Mouse (Mus musculus): ENCODE data around the gene Cyp2j9. TPM values are rescaled to one million over a fixed set of nuclear protein-coding genes. Genes with fewer than 3 reads are reported as not detected.
"Not testable (repeated sequence)": the region's sequence is repeated elsewhere in the genome, so short reads cannot be mapped to it uniquely, and the experiment has no call there.

Cyp2j9 gene
- polyA plus RNA-seq (2014; fragmentation: Nextera tagmentation; extraction: Ambion mirVana): 2.9 and 4.1 TPM in 2 replicates

DNA sequence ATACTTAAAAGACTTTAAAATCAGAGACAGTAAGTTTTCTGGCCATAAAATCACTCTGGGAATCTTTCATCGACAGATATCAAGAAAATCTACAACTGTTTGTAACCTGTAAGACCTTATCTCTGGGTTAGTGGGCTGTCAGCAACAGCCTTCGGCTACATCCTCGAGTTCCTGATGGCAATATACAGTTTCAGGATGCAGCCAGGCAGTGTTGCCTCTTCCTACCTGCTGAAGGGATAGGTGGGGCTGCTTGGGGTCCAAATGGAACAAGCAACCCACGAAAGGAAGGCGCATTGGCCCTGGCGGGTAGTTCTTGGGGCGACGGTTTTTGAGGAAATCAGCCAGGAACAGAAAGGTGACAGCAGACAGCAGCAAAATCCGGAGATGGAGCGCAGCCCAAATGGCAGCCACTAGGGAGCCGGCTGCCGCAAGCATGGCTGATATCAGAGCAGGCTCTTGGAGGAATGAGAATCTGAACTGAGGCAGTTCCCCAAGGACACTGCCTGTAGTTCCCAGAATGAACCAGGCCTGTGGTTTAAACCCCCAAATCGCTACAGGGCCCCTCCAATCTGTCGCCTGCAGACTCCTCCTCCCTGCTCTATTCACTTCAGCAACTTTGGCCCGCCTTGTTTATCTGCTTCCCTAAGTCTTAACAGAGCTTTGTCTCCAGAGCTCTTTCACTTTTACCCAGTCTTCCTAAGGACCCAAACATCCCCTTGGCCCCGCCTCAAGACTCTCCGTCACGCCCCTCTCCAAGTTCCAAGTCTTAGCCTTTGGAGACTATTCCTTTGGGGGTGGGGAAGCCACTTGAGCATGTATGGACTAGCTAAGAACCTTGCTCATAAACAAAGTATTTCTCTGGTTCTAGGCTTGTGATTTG is at the start of gene Cyp2j9:
TSS of gene Cyp2j9 (minus strand) at position 668 of the 880 bp plus-strand sequence.
- DNase-seq (ENCODE audit: low spot score) (peak; percentile 66), ATAC-seq (replicated peaks; ENCODE audit: low FRiP score, low TSS enrichment, low read depth) (peak; percentile 80)
- Histone ChIP-seq H3K27me3 (replicated peaks; ENCODE audit: control insufficient read depth, insufficient read depth, low read length) (no peaks in the 10 kb centered on the region), H3K9ac (ENCODE audit: low read length) (peak within 1 kb of the TSS; percentile 43), H3K36me3 (ENCODE audit: control insufficient read depth, insufficient read depth, low read length) (no peaks in the 10 kb centered on the region), H3K27ac (ENCODE audit: low read depth) (peak within 1 kb of the TSS; percentile 40), H3K4me3 (ENCODE audit: low read depth, low read length) (peak within 1 kb of the TSS; percentile 33), H3K9me3 (ENCODE audit: control insufficient read depth, low read length) (no peaks in the 10 kb centered on the region), H3K4me1 (replicated peaks; ENCODE audit: control insufficient read depth, insufficient read depth, low read length) (0 out of 2 replicates have a peak, but pooled peaks cover 3% of the 10 kb centered on the region), H3K4me2 (ENCODE audit: low read length) (peak within 1 kb of the TSS; percentile 55)
- WGBS: 6% methylated on average over 18 of the region's 18 CpGs

GRCm38 (mm10) chr4:96635455-96635854 is 44.1 kb upstream of the Cyp2j9 start:
- no peak overlapping the region for H3K4me3 ChIP-seq (ENCODE audit: low read depth, low read length)
- no peak overlapping the region for H3K4me2 ChIP-seq (ENCODE audit: low read length)
- H3K36me3 ChIP-seq (ENCODE audit: control insufficient read depth, insufficient read depth, low read length): no peaks in the 10 kb centered on the region
- no peak overlapping the region for H3K27ac ChIP-seq (ENCODE audit: low read depth)
- no peak overlapping the region for H3K9ac ChIP-seq (ENCODE audit: low read length)
- 81% methylated on average over 1 of the region's 1 CpGs for WGBS
- H3K27me3 ChIP-seq (replicated peaks; ENCODE audit: control insufficient read depth, insufficient read depth, low read length): no peaks in the 10 kb centered on the region
- H3K9me3 ChIP-seq (ENCODE audit: control insufficient read depth, low read length): no peaks in the 10 kb centered on the region
- H3K4me1 ChIP-seq (replicated peaks; ENCODE audit: control insufficient read depth, insufficient read depth, low read length): no peaks in the 10 kb centered on the region
- no peak for ATAC-seq (replicated peaks; ENCODE audit: low FRiP score, low TSS enrichment, low read depth)
- no peak for DNase-seq (ENCODE audit: low spot score)

- Histone ChIP-seq H3K9me3 (ENCODE audit: control insufficient read depth, low read length) (peaks cover 8% of the 10 kb centered on the region), H3K4me1 (replicated peaks; ENCODE audit: control insufficient read depth, insufficient read depth, low read length) (no peaks in the 10 kb centered on the region), H3K27me3 (replicated peaks; ENCODE audit: control insufficient read depth, insufficient read depth, low read length) (no peaks in the 10 kb centered on the region), H3K9ac (ENCODE audit: low read length) (no peak overlapping the region), H3K36me3 (ENCODE audit: control insufficient read depth, insufficient read depth, low read length) (no peaks in the 10 kb centered on the region), H3K27ac (ENCODE audit: low read depth) (no peak overlapping the region), H3K4me2 (ENCODE audit: low read length) (no peak overlapping the region), H3K4me3 (ENCODE audit: low read depth, low read length) (no peak overlapping the region)
- DNase-seq (ENCODE audit: low spot score) (no peak), ATAC-seq (replicated peaks; ENCODE audit: low FRiP score, low TSS enrichment, low read depth) (no peak)
- 82% methylated on average over 1 of the region's 1 CpGs for WGBS
Observed at GRCm38 (mm10) chr4:96622474-96622873, 31.1 kb upstream of the Cyp2j9 start.

GRCm38 (mm10) chr4:96591791-96592150 is 393 bp upstream of the Cyp2j9 start:
- H3K36me3 ChIP-seq (ENCODE audit: control insufficient read depth, insufficient read depth, low read length): no peaks in the 10 kb centered on the region
- DNase-seq (ENCODE audit: low spot score): no peak
- WGBS: 50% methylated on average over 4 of the region's 4 CpGs
- H3K27ac ChIP-seq (ENCODE audit: low read depth): no peak overlapping the region; the same call in 1 of the 2 replicates
- no peaks in the 10 kb centered on the region for H3K9me3 ChIP-seq (ENCODE audit: control insufficient read depth, low read length)
- peak overlapping the region; percentile 55 for H3K4me2 ChIP-seq (ENCODE audit: low read length)
- peak overlapping the region; percentile 33; the same call in 1 of the 2 replicates for H3K4me3 ChIP-seq (ENCODE audit: low read depth, low read length)
- no peak overlapping the region for H3K9ac ChIP-seq (ENCODE audit: low read length)
- peak; percentile 63; the same call in 1 of the 2 replicates for ATAC-seq (replicated peaks; ENCODE audit: low FRiP score, low TSS enrichment, low read depth)
- H3K27me3 ChIP-seq (replicated peaks; ENCODE audit: control insufficient read depth, insufficient read depth, low read length): no peaks in the 10 kb centered on the region
- H3K4me1 ChIP-seq (replicated peaks; ENCODE audit: control insufficient read depth, insufficient read depth, low read length): 0 out of 2 replicates have a peak, but pooled peaks cover 3% of the 10 kb centered on the region

DNA sequence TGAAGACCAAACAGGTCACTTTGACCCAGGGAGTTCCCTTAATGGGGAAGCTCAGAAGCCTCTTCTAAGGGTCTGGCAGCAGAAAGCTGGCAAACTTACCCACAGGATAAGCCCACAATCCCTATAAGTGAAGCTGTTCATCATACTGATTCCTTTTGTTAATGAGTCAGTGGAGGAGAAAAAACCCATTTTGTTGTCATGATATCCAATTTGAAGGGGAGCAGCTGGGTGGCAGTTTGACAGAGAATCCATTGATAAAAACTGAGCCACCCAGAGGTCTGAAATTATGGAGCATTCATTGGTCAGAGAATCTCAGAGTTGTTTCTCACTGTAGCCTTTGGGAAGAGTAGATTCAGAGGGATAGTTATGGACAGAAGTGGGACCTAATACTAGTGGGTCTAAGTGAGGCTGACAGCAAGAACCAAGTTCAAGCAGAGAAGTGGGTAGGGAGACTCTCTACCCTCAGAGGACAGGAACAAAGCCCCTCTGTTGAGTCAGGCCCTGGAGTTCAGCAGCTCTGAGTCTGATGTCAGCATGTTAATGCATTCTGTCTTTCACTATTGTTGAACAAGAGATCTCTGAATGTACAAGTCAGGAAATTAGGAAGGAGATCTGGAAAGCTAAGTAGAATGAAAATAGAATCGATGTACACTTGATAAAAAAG is 9.8 kb downstream of the Cyp2j9 start:
- no peak overlapping the region for H3K9ac ChIP-seq (ENCODE audit: low read length)
- ATAC-seq (replicated peaks; ENCODE audit: low FRiP score, low TSS enrichment, low read depth) (no peak), DNase-seq (ENCODE audit: low spot score) (no peak)
- H3K27me3 ChIP-seq (replicated peaks; ENCODE audit: control insufficient read depth, insufficient read depth, low read length): no peaks in the 10 kb centered on the region
- H3K9me3 ChIP-seq (ENCODE audit: control insufficient read depth, low read length): no peaks in the 10 kb centered on the region
- no peak overlapping the region for H3K27ac ChIP-seq (ENCODE audit: low read depth)
- no peak overlapping the region for H3K4me3 ChIP-seq (ENCODE audit: low read depth, low read length)
- no peaks in the 10 kb centered on the region for H3K4me1 ChIP-seq (replicated peaks; ENCODE audit: control insufficient read depth, insufficient read depth, low read length)
- WGBS: 75% methylated on average over 1 of the region's 1 CpGs
- no peaks in the 10 kb centered on the region for H3K36me3 ChIP-seq (ENCODE audit: control insufficient read depth, insufficient read depth, low read length)
- no peak overlapping the region for H3K4me2 ChIP-seq (ENCODE audit: low read length)

DNA sequence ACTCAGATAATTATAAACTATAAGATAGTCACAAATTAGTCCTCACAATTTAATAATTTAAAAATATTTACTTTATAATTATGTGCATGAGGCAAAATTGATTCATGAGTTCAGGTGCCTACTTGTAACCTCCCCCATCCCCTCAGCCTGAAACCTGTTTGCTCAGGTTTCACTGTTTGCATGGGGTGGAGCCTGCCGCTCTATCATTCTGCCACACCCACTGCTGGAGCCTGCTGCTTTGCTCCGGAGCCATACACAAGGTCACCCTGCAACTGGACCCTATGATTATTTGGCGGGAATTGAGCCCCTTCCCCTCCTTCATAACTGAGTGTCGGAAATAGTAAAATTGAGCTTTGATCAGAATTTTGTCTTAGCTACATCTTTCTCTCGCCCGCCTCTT is 11.0 kb downstream of the Cyp2j9 start:
- not testable (repeated sequence) for H3K4me3 ChIP-seq (ENCODE audit: low read depth, low read length); H3K9me3 ChIP-seq (ENCODE audit: control insufficient read depth, low read length); H3K27me3 ChIP-seq (replicated peaks; ENCODE audit: control insufficient read depth, insufficient read depth, low read length); DNase-seq (ENCODE audit: low spot score); H3K4me2 ChIP-seq (ENCODE audit: low read length); H3K9ac ChIP-seq (ENCODE audit: low read length); H3K27ac ChIP-seq (ENCODE audit: low read depth); H3K36me3 ChIP-seq (ENCODE audit: control insufficient read depth, insufficient read depth, low read length); H3K4me1 ChIP-seq (replicated peaks; ENCODE audit: control insufficient read depth, insufficient read depth, low read length)
- WGBS: 49% methylated on average over 6 of the region's 6 CpGs
- ATAC-seq (replicated peaks; ENCODE audit: low FRiP score, low TSS enrichment, low read depth): peak; percentile 81; the same call in 1 of the 2 replicates

- H3K27ac ChIP-seq (ENCODE audit: low read depth): no peak overlapping the region
- no peak for ATAC-seq (replicated peaks; ENCODE audit: low FRiP score, low TSS enrichment, low read depth)
- H3K27me3 ChIP-seq (replicated peaks; ENCODE audit: control insufficient read depth, insufficient read depth, low read length): no peaks in the 10 kb centered on the region
- H3K36me3 ChIP-seq (ENCODE audit: control insufficient read depth, insufficient read depth, low read length): no peaks in the 10 kb centered on the region
- H3K4me1 ChIP-seq (replicated peaks; ENCODE audit: control insufficient read depth, insufficient read depth, low read length): no peaks in the 10 kb centered on the region
- H3K9me3 ChIP-seq (ENCODE audit: control insufficient read depth, low read length): no peaks in the 10 kb centered on the region
- H3K4me3 ChIP-seq (ENCODE audit: low read depth, low read length): no peak overlapping the region
- H3K9ac ChIP-seq (ENCODE audit: low read length): no peak overlapping the region
- 46% methylated on average over 3 of the region's 3 CpGs for WGBS
- DNase-seq (ENCODE audit: low spot score): no peak
- no peak overlapping the region for H3K4me2 ChIP-seq (ENCODE audit: low read length)
Observed at GRCm38 (mm10) chr4:96569442-96569841, 21.9 kb downstream of the Cyp2j9 start.

GRCm38 (mm10) chr4:96567988-96568387 is 23.4 kb downstream of the Cyp2j9 start:
- H3K4me1 ChIP-seq (replicated peaks; ENCODE audit: control insufficient read depth, insufficient read depth, low read length): no peaks in the 10 kb centered on the region
- 71% methylated on average over 1 of the region's 1 CpGs for WGBS
- no peaks in the 10 kb centered on the region for H3K27me3 ChIP-seq (replicated peaks; ENCODE audit: control insufficient read depth, insufficient read depth, low read length)
- H3K4me3 ChIP-seq (ENCODE audit: low read depth, low read length): no peak overlapping the region
- ATAC-seq (replicated peaks; ENCODE audit: low FRiP score, low TSS enrichment, low read depth) (peak; percentile 70; the same call in 1 of the 2 replicates), DNase-seq (ENCODE audit: low spot score) (no peak)
- no peaks in the 10 kb centered on the region for H3K9me3 ChIP-seq (ENCODE audit: control insufficient read depth, low read length)
- no peak overlapping the region for H3K27ac ChIP-seq (ENCODE audit: low read depth)
- H3K4me2 ChIP-seq (ENCODE audit: low read length): no peak overlapping the region
- no peak overlapping the region for H3K9ac ChIP-seq (ENCODE audit: low read length)
- H3K36me3 ChIP-seq (ENCODE audit: control insufficient read depth, insufficient read depth, low read length): no peaks in the 10 kb centered on the region
